Mouse (Mus musculus) midbrain, embryonic 12.5 days (tissue): Measurements from ENCODE around the gene Tgfa. TPM values are rescaled to one million over a fixed set of nuclear protein-coding genes. Genes with fewer than 3 reads are reported as not detected.

Source experiments
- ATAC-seq: fragments of 200-750 bp; cut with Nextera tagmentation; 2 replicates; pipeline ENCODE4 v1.8.0; 2017; ENCODE audit warnings: low read depth, moderate TSS enrichment, moderate library complexity; ENCODE audit not compliant: low FRiP score
- H3K27ac ChIP-seq: fragments of 300-500 bp; sonication (generic); replicated peaks from 2 replicates; pipeline ENCODE4 v1.5.1; 2016; ENCODE audit warnings: mild to moderate bottlenecking
- H3K27me3 ChIP-seq: fragments of 300-500 bp; sonication (generic); 2 replicates; pipeline ENCODE4 v1.6.1; 2016; ENCODE audit warnings: mild to moderate bottlenecking
- H3K36me3 ChIP-seq: fragments of 300-500 bp; sonication (generic); 2 replicates; pipeline ENCODE4 v1.6.1; 2016
- H3K4me1 ChIP-seq: fragments of 300-500 bp; sonication (generic); 2 replicates; pipeline ENCODE4 v1.6.1; 2016
- H3K4me2 ChIP-seq: fragments of 300-500 bp; sonication (generic); replicated peaks from 2 replicates; pipeline ENCODE4 v1.6.1; 2016; ENCODE audit warnings: mild to moderate bottlenecking, moderate library complexity
- H3K4me3 ChIP-seq: fragments of 300-500 bp; sonication (generic); 2 replicates; pipeline ENCODE4 v1.5.1; 2016; ENCODE audit warnings: mild to moderate bottlenecking
- H3K9ac ChIP-seq: fragments of 300-500 bp; sonication (generic); replicated peaks from 2 replicates; pipeline ENCODE4 v1.6.1; 2016; ENCODE audit warnings: mild to moderate bottlenecking, moderate library complexity
- H3K9me3 ChIP-seq: fragments of 300-500 bp; sonication (generic); 2 replicates; pipeline ENCODE4 v1.6.1; 2016; ENCODE audit warnings: mild to moderate bottlenecking
- whole genome bisulfite sequencing: fragments of 180-500 bp; shearing (Covaris S2); methylation state at CpG from one replicate; pipeline ENCODE4 v1.1.7; 2016; 5-methylcytosine and 5-hydroxymethylcytosine counted together
- polyA plus RNA-seq: library from polyadenylated mRNA; unstranded; fragments of >200 nt; fragmentation: Nextera tagmentation; extraction: Ambion mirVana; gene quantifications from 2 replicates; pipeline ENCODE4 v1.2.1, GENCODE M21; 2016

Tgfa gene
- polyA plus RNA-seq, 1 experiment from 2014 or later = 1.8 TPM

DNA sequence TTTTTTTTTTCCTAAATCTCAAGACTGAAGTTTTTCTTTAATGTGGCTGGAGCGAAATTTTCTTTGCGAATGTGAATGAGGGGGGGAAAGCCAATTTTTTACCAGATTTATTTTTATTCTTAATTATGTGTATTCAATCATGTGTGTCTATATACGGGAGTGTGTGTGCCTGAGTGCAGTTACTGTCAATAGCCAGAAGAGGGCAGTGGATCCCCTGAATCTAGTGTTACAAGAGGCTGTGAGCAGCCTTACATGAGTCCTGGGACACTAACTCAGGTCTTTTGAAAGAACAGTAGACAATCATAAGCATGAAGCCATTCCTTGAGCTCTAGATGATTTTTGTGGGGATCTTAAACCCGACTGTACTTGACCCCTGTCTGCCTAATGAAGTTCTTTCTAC, 80.7 kb downstream of the Tgfa start:
- Histone ChIP-seq H3K4me2 (no peak overlapping the region), H3K27me3 (peaks cover 39% of the 10 kb centered on the region), H3K9ac (no peak overlapping the region), H3K27ac (no peak overlapping the region), H3K4me1 (peaks cover 5% of the 10 kb centered on the region; the same call in 1 of the 2 replicates), H3K9me3 (no peaks in the 10 kb centered on the region), H3K36me3 (no peaks in the 10 kb centered on the region), H3K4me3 (no peak overlapping the region)
- 91% methylated on average over 4 of the region's 4 CpGs for WGBS
- ATAC-seq = no peak

DNA sequence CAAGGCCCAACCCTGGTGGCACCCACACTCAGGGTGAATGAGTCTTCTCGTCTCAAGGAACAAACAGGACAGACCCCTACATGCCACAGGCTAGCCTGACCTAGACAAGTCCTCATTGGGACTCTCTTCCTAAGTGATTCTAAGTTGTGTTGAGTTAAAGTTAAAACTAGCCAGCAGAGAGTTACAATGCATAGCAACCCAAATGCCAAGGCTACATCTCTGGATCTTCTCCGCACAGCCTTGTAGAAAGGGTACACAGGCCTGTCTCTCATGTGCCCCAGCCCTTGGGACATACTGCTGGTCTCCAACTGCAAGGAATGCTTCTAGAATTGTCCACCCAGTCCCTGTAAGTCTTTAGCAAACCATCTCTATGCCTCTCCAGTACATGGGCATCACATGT, 81.8 kb downstream of the Tgfa start:
- H3K4me2 ChIP-seq = no peak overlapping the region
- H3K9ac ChIP-seq = no peak overlapping the region
- no peak overlapping the region for H3K27ac ChIP-seq
- no peaks in the 10 kb centered on the region for H3K9me3 ChIP-seq
- peaks cover 29% of the 10 kb centered on the region for H3K27me3 ChIP-seq
- WGBS = 82% methylated on average over 2 of the region's 2 CpGs
- peaks cover 5% of the 10 kb centered on the region; the same call in 1 of the 2 replicates for H3K4me1 ChIP-seq
- ATAC-seq = no peak
- H3K36me3 ChIP-seq = no peaks in the 10 kb centered on the region
- no peak overlapping the region for H3K4me3 ChIP-seq

- H3K36me3 ChIP-seq = no peaks in the 10 kb centered on the region
- H3K9me3 ChIP-seq = no peaks in the 10 kb centered on the region
- no peak overlapping the region for H3K9ac ChIP-seq
- WGBS = 76% methylated on average over 7 of the region's 7 CpGs
- peaks cover under 1% of the 10 kb centered on the region; the same call in 1 of the 2 replicates for H3K4me1 ChIP-seq
- no peak overlapping the region for H3K27ac ChIP-seq
- H3K4me2 ChIP-seq = no peak overlapping the region
- no peak for ATAC-seq
- peaks cover 32% of the 10 kb centered on the region for H3K27me3 ChIP-seq
- no peak overlapping the region for H3K4me3 ChIP-seq
Observed at GRCm38 (mm10) chr6:86277620-86278019, 82.6 kb downstream of the Tgfa start.

DNA sequence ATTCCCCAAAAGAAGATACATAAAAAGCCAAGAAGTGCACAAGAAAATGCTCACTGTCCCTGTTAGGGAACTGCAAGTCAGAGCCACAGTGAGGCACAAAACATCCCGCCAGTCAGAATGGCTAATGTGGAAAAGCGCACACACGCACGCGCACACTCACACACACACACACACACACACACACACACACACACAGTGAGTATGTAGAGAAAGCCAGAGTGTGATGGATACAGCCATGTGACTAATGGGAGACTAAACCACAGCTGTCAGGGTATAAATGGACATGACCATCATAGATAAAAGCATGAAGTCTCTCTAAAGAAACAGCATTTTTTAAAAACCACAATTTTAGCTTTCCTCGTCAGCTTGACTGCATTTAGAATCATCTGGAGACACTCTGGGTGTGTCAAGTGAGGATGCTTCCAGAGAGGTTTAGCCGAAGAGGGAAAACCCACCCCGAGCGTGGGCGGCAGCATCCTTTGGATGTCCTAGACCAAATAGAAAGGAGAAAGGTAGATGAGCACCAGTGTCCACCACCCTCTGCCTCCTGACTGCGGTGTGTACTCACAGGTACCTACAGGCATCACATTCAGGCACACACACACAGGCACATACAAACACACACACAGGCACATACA, 86.7 kb downstream of the Tgfa start:
- H3K27me3 ChIP-seq = peaks cover 9% of the 10 kb centered on the region
- H3K4me3 ChIP-seq = no peak overlapping the region
- H3K36me3 ChIP-seq = no peaks in the 10 kb centered on the region
- H3K4me1 ChIP-seq = no peaks in the 10 kb centered on the region
- H3K9ac ChIP-seq = no peak overlapping the region
- 89% methylated on average over 11 of the region's 11 CpGs for WGBS
- ATAC-seq = no peak
- no peaks in the 10 kb centered on the region for H3K9me3 ChIP-seq
- no peak overlapping the region for H3K4me2 ChIP-seq
- H3K27ac ChIP-seq = no peak overlapping the region

- H3K9me3 ChIP-seq = no peaks in the 10 kb centered on the region
- H3K4me1 ChIP-seq = peaks cover 8% of the 10 kb centered on the region
- no peaks in the 10 kb centered on the region for H3K36me3 ChIP-seq
- ATAC-seq = no peak
- no peak overlapping the region for H3K9ac ChIP-seq
- H3K4me2 ChIP-seq = no peak overlapping the region
- WGBS = 62% methylated on average over 8 of the region's 8 CpGs
- H3K27me3 ChIP-seq = no peaks in the 10 kb centered on the region
- H3K27ac ChIP-seq = no peak overlapping the region
- no peak overlapping the region for H3K4me3 ChIP-seq
Observed at GRCm38 (mm10) chr6:86293301-86293700, 98.3 kb downstream of the Tgfa start.

GRCm38 (mm10) chr6:86295451-86295850, 100.4 kb downstream of the Tgfa start:
- Histone ChIP-seq H3K36me3 (no peaks in the 10 kb centered on the region), H3K9me3 (peaks cover 4% of the 10 kb centered on the region; the same call in 1 of the 2 replicates), H3K27ac (no peak overlapping the region), H3K4me1 (peaks cover 8% of the 10 kb centered on the region), H3K4me2 (no peak overlapping the region), H3K27me3 (no peaks in the 10 kb centered on the region), H3K9ac (no peak overlapping the region), H3K4me3 (no peak overlapping the region)
- 83% methylated on average over 8 of the region's 8 CpGs for WGBS
- ATAC-seq = no peak

DNA sequence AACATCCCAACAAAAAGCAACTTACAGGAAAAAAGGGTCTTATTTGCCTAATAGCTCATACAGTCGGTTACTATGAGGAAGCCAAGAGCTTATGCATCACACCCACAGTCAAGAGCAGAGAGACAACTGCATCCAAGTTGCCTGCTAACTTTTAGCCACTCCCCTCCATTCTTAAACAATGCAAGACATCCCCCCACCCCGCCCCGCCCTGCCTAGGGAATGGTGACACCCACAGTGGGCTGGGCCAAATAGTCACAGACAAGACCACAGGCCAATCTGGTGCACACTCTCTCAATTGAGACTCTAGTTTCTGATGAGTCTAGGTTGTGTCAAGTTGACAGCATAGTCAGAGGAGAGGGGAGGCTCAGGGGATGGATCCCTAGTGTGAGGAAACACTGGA, 101.1 kb downstream of the Tgfa start:
- H3K4me1 ChIP-seq = peaks cover 8% of the 10 kb centered on the region
- no peak overlapping the region for H3K27ac ChIP-seq
- no peaks in the 10 kb centered on the region for H3K36me3 ChIP-seq
- no peak for ATAC-seq
- H3K9ac ChIP-seq = no peak overlapping the region
- peaks cover 4% of the 10 kb centered on the region; the same call in 1 of the 2 replicates for H3K9me3 ChIP-seq
- no peaks in the 10 kb centered on the region for H3K27me3 ChIP-seq
- no peak overlapping the region for H3K4me2 ChIP-seq
- WGBS = 96% methylated on average over 3 of the region's 3 CpGs
- H3K4me3 ChIP-seq = no peak overlapping the region

GRCm38 (mm10) chr6:86296938-86297337, 101.9 kb downstream of the Tgfa start:
- H3K36me3 ChIP-seq = no peaks in the 10 kb centered on the region
- H3K4me2 ChIP-seq = no peak overlapping the region
- no peak overlapping the region for H3K4me3 ChIP-seq
- no peaks in the 10 kb centered on the region for H3K27me3 ChIP-seq
- H3K9me3 ChIP-seq = peaks cover 4% of the 10 kb centered on the region; the same call in 1 of the 2 replicates
- no peak overlapping the region for H3K9ac ChIP-seq
- ATAC-seq = no peak
- no peak overlapping the region for H3K27ac ChIP-seq
- 80% methylated on average over 2 of the region's 2 CpGs for WGBS
- peaks cover 8% of the 10 kb centered on the region for H3K4me1 ChIP-seq

- H3K27ac ChIP-seq = no peak overlapping the region
- H3K4me3 ChIP-seq = no peak overlapping the region
- no peak for ATAC-seq
- WGBS = 93% methylated on average over 3 of the region's 3 CpGs
- H3K9me3 ChIP-seq = peaks cover 4% of the 10 kb centered on the region; the same call in 1 of the 2 replicates
- H3K4me1 ChIP-seq = 0 out of 2 replicates have a peak, but pooled peaks cover 7% of the 10 kb centered on the region
- no peaks in the 10 kb centered on the region for H3K36me3 ChIP-seq
- H3K4me2 ChIP-seq = no peak overlapping the region
- no peak overlapping the region for H3K9ac ChIP-seq
- no peaks in the 10 kb centered on the region for H3K27me3 ChIP-seq
Observed at GRCm38 (mm10) chr6:86298961-86299360, 103.9 kb downstream of the Tgfa start.

DNA sequence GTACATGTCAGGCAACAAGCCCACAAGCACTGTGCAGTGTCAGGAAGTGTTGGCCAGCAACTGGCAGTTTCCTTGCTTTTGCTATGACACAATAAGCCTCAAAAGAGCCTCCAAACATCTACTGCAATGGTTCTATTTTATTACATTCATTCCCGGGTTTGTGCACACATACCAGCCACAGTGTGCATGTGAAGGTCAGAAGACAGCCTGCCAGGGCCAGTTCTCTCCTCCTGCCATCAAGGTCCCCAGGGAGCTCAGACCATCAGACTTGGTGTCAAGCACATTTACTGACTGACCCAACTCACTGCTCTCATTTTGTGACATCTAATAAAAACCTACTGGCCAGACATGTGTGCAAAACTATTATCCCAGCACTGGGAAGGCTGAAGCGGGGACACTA, 104.4 kb downstream of the Tgfa start:
- ATAC-seq = no peak
- H3K4me1 ChIP-seq = 0 out of 2 replicates have a peak, but pooled peaks cover 7% of the 10 kb centered on the region
- no peak overlapping the region for H3K4me2 ChIP-seq
- H3K27me3 ChIP-seq = no peaks in the 10 kb centered on the region
- no peak overlapping the region for H3K9ac ChIP-seq
- no peak overlapping the region for H3K4me3 ChIP-seq
- peaks cover 4% of the 10 kb centered on the region; the same call in 1 of the 2 replicates for H3K9me3 ChIP-seq
- no peak overlapping the region for H3K27ac ChIP-seq
- WGBS = 85% methylated on average over 2 of the region's 2 CpGs
- no peaks in the 10 kb centered on the region for H3K36me3 ChIP-seq

DNA sequence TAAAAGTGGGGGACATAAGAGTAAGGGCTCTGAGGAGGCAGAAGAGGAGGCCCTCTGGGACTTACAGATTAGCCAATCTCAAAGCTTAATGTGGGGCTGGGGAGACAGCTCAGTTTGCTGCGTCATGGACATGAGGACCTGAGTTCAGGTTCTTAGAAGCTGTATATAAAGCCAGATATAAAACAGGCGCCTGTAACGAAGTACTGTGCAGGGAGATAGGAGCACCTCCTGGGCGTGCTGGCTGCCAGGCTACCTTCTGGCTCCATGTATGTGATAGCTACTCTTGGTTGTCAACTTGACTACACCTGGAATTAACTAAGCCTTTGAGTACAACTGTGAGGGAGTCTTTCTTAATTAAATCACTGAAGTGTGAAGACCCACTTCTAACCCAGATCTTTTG, 110.7 kb downstream of the Tgfa start:
- Histone ChIP-seq H3K4me1 (0 out of 2 replicates have a peak, but pooled peaks cover 7% of the 10 kb centered on the region), H3K36me3 (no peaks in the 10 kb centered on the region), H3K4me3 (no peak overlapping the region), H3K4me2 (no peak overlapping the region), H3K27me3 (no peaks in the 10 kb centered on the region), H3K9me3 (no peaks in the 10 kb centered on the region), H3K9ac (no peak overlapping the region), H3K27ac (no peak overlapping the region)
- ATAC-seq = no peak
- 86% methylated on average over 4 of the region's 4 CpGs for WGBS

DNA sequence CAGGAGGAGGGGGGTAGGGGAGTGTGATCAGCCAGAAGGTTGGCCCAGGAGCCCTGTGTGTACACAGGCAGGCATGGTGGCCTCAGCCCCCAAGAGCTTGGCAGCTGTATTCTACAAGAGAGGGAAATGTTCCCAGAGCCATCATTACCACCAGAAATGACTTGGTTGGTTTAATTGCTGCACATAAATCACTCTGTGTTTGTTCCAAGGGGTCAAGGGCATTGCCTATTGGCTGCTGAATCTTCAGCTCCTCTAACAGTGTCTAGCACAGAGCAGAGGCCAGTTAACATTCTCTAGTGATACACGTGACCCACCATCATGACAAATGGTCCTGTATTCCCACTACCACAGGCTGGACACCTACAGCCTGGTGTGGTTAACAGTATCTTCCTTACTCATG, 119.0 kb downstream of the Tgfa start:
- Histone ChIP-seq H3K4me3 (no peak overlapping the region), H3K4me1 (no peaks in the 10 kb centered on the region), H3K9me3 (no peaks in the 10 kb centered on the region), H3K36me3 (no peaks in the 10 kb centered on the region), H3K27ac (no peak overlapping the region), H3K27me3 (no peaks in the 10 kb centered on the region), H3K4me2 (no peak overlapping the region), H3K9ac (no peak overlapping the region)
- ATAC-seq = no peak
- 89% methylated on average over 1 of the region's 1 CpGs for WGBS

GRCm38 (mm10) chr6:86317066-86317465, 122.0 kb downstream of the Tgfa start:
- no peak overlapping the region for H3K27ac ChIP-seq
- no peaks in the 10 kb centered on the region for H3K4me1 ChIP-seq
- no peak for ATAC-seq
- 65% methylated on average over 1 of the region's 1 CpGs for WGBS
- no peak overlapping the region for H3K9ac ChIP-seq
- no peak overlapping the region for H3K4me2 ChIP-seq
- H3K27me3 ChIP-seq = no peaks in the 10 kb centered on the region
- no peaks in the 10 kb centered on the region for H3K9me3 ChIP-seq
- no peak overlapping the region for H3K4me3 ChIP-seq
- H3K36me3 ChIP-seq = no peaks in the 10 kb centered on the region
